Mouse (Mus musculus): Measurements from ENCODE around the gene Fgfr2.

GRCm38 (mm10) chr7:132575623-132576022 lies 547.5 kb downstream of the Fgfr2 start:
- TF ChIP-seq CTCF (IDR thresholded peaks at IDR 0.05; ENCODE audit: control insufficient read depth, insufficient read depth, insufficient read length) = peak; percentile 54
- no peak for TF ChIP-seq MAX (IDR thresholded peaks at IDR 0.05)
- TF ChIP-seq FOSL1 (IDR thresholded peaks at IDR 0.05; ENCODE audit: insufficient read depth, low read length, poor library complexity, severe bottlenecking) = no peak
- TF ChIP-seq USF1 (IDR thresholded peaks at IDR 0.05; ENCODE audit: low read depth) = no peak
